Mouse (Mus musculus): Measurements from ENCODE around the gene Prr9. TPM values are rescaled to one million over a fixed set of nuclear protein-coding genes. Genes with fewer than 3 reads are reported as not detected.

Gene Prr9
- polyA plus RNA-seq (2015; fragmentation: Nextera tagmentation; extraction: Ambion mirVana), result not detected in 2 replicates

- H3K4me2 ChIP-seq, result no peak within 1 kb of the TSS
- H3K27me3 ChIP-seq, result no peaks in the 10 kb centered on the region
- H3K9ac ChIP-seq, result no peak within 1 kb of the TSS
- H3K36me3 ChIP-seq, result no peaks in the 10 kb centered on the region
- WGBS, result 72% methylated on average over 5 of the region's 5 CpGs
- no peak for ATAC-seq (replicated peaks; ENCODE audit: low FRiP score)
- no peaks in the 10 kb centered on the region for H3K9me3 ChIP-seq (replicated peaks)
- no peaks in the 10 kb centered on the region for H3K4me1 ChIP-seq
- H3K4me3 ChIP-seq (replicated peaks), result no peak within 1 kb of the TSS
- no peak within 1 kb of the TSS for H3K27ac ChIP-seq
These were observed at the start of gene Prr9 for GRCm38 (mm10) chr3:92123847-92124246. Gene Prr9, minus strand, starts transcription at chr3:92123947.

- Histone ChIP-seq H3K4me2 (no peak overlapping the region), H3K9me3 (replicated peaks) (no peaks in the 10 kb centered on the region), H3K27me3 (no peaks in the 10 kb centered on the region), H3K27ac (no peak overlapping the region; the same call in 1 of the 2 replicates), H3K4me3 (replicated peaks) (no peak overlapping the region), H3K36me3 (no peaks in the 10 kb centered on the region), H3K4me1 (no peaks in the 10 kb centered on the region), H3K9ac (no peak overlapping the region)
- 55% methylated on average over 3 of the region's 3 CpGs for WGBS
- no peak for ATAC-seq (replicated peaks; ENCODE audit: low FRiP score)
These were observed 46.1 kb upstream of the Prr9 start for GRCm38 (mm10) chr3:92169847-92170246.

- Histone ChIP-seq H3K27ac (no peak overlapping the region), H3K4me3 (replicated peaks) (no peak overlapping the region), H3K9me3 (replicated peaks) (no peaks in the 10 kb centered on the region), H3K27me3 (no peaks in the 10 kb centered on the region), H3K4me1 (0 out of 2 replicates have a peak, but pooled peaks cover 3% of the 10 kb centered on the region), H3K9ac (no peak overlapping the region), H3K36me3 (no peaks in the 10 kb centered on the region), H3K4me2 (no peak overlapping the region)
- no peak for ATAC-seq (replicated peaks; ENCODE audit: low FRiP score)
These were observed 29.6 kb upstream of the Prr9 start for GRCm38 (mm10) chr3:92153322-92153721.

- no peak overlapping the region for H3K4me2 ChIP-seq
- 0 out of 2 replicates have a peak, but pooled peaks cover 3% of the 10 kb centered on the region for H3K4me1 ChIP-seq
- 22% methylated on average over 8 of the region's 8 CpGs for WGBS
- ATAC-seq (replicated peaks; ENCODE audit: low FRiP score), result peak; percentile 87
- no peaks in the 10 kb centered on the region for H3K27me3 ChIP-seq
- no peaks in the 10 kb centered on the region for H3K36me3 ChIP-seq
- H3K9ac ChIP-seq, result no peak overlapping the region
- H3K9me3 ChIP-seq (replicated peaks), result no peaks in the 10 kb centered on the region
- H3K4me3 ChIP-seq (replicated peaks), result no peak overlapping the region
- no peak overlapping the region for H3K27ac ChIP-seq
These were observed 27.0 kb upstream of the Prr9 start for GRCm38 (mm10) chr3:92150631-92151277.

- H3K9me3 ChIP-seq (replicated peaks), result no peaks in the 10 kb centered on the region
- no peak overlapping the region for H3K9ac ChIP-seq
- H3K4me2 ChIP-seq, result no peak overlapping the region
- H3K27me3 ChIP-seq, result no peaks in the 10 kb centered on the region
- H3K4me3 ChIP-seq (replicated peaks), result no peak overlapping the region
- H3K4me1 ChIP-seq, result 0 out of 2 replicates have a peak, but pooled peaks cover 3% of the 10 kb centered on the region
- WGBS, result 74% methylated on average over 5 of the region's 5 CpGs
- ATAC-seq (replicated peaks; ENCODE audit: low FRiP score), result no peak
- no peak overlapping the region for H3K27ac ChIP-seq
- H3K36me3 ChIP-seq, result no peaks in the 10 kb centered on the region
These were observed 24.2 kb upstream of the Prr9 start for GRCm38 (mm10) chr3:92147913-92148312.

GRCm38 (mm10) chr3:92147420-92147819, 23.7 kb upstream of the Prr9 start:
- H3K9me3 ChIP-seq (replicated peaks), result no peaks in the 10 kb centered on the region
- no peak for ATAC-seq (replicated peaks; ENCODE audit: low FRiP score)
- WGBS, result 18% methylated on average over 2 of the region's 2 CpGs

DNA sequence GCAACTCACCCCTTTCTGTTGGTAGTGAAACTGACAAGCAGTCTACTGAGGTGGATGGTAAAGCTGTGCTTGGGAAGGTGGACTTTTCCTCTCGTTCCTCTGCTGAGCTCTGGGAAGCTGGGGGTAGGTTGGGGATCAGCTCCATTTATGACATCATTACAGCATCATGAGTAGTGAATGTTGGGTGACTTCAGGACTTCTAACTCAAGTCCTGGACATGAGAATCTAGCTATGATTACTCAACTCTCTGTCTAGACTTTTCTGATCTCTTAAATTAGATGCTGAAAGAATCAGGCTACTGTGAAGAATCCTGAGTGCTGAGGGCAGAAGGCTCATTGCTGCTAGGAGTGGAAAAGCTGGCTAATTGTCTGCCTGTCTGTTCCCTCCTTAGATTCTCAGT, 18.9 kb upstream of the Prr9 start, which contains the start of gene Lelp1:
Gene Lelp1 (minus strand): TSS at position 101 of the 400 bp plus-strand sequence.
- no peak within 1 kb of the TSS for H3K4me2 ChIP-seq
- H3K4me1 ChIP-seq, result no peaks in the 10 kb centered on the region
- no peaks in the 10 kb centered on the region for H3K9me3 ChIP-seq (replicated peaks)
- no peak within 1 kb of the TSS for H3K9ac ChIP-seq
- H3K4me3 ChIP-seq (replicated peaks), result no peak within 1 kb of the TSS
- 64% methylated on average over 1 of the region's 1 CpGs for WGBS
- H3K27me3 ChIP-seq, result no peaks in the 10 kb centered on the region
- no peaks in the 10 kb centered on the region for H3K36me3 ChIP-seq
- H3K27ac ChIP-seq, result no peak within 1 kb of the TSS
- no peak for ATAC-seq (replicated peaks; ENCODE audit: low FRiP score)

More at GRCm38 (mm10) chr3:92147420-92147819, 23.7 kb upstream of the Prr9 start:
- Histone ChIP-seq H3K4me1 (0 out of 2 replicates have a peak, but pooled peaks cover 3% of the 10 kb centered on the region), H3K27me3 (no peaks in the 10 kb centered on the region), H3K36me3 (no peaks in the 10 kb centered on the region), H3K4me2 (no peak overlapping the region), H3K4me3 (replicated peaks) (no peak overlapping the region), H3K9ac (no peak overlapping the region), H3K27ac (no peak overlapping the region)

DNA sequence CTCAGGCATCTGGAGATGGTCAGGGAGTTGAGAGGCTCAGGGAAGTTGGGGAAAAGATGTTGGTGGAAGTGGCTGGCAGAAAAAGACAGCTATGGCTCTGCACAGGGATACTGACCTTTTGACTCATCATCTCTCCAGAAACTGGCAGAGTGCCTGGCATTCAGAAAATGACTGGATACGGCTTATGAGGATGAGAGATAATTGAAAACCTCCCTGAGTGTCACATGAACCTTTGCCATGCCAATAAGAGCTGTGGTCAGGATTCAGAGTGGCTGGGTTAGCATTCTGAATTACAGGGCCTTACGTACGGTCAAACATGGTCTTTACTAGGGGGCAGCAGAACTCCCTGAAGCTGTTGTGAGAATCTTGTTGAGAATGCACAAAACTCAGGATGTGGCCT, 2.8 kb downstream of the Prr9 start:
- H3K36me3 ChIP-seq, result no peaks in the 10 kb centered on the region
- no peak overlapping the region for H3K4me2 ChIP-seq
- no peak overlapping the region for H3K27ac ChIP-seq
- H3K27me3 ChIP-seq, result no peaks in the 10 kb centered on the region
- 69% methylated on average over 3 of the region's 3 CpGs for WGBS
- H3K9ac ChIP-seq, result no peak overlapping the region
- H3K9me3 ChIP-seq (replicated peaks), result no peaks in the 10 kb centered on the region
- ATAC-seq (replicated peaks; ENCODE audit: low FRiP score), result no peak
- H3K4me1 ChIP-seq, result no peaks in the 10 kb centered on the region
- no peak overlapping the region for H3K4me3 ChIP-seq (replicated peaks)

DNA sequence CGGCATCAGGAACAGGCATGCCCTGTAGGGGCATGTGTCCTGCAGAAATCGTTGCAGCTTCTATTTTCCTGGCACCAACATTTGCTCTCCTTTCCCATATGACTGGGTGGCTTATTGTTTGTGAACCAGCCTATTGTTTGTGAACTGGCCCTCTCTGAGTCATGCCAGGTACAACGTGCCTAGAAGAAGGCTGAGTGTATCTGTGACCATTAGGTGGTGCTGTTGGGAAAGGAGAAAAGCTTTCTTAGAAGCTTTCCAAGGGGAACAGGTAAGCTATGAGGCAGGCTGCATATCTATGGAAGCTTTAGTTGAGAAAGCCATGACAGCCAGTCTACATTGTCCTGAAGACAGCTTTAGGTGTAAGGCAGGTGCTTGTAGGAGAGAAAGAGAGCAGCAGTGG, 5.8 kb downstream of the Prr9 start:
- Histone ChIP-seq H3K36me3 (no peaks in the 10 kb centered on the region), H3K4me1 (no peaks in the 10 kb centered on the region), H3K4me3 (replicated peaks) (no peak overlapping the region), H3K27ac (no peak overlapping the region), H3K9ac (no peak overlapping the region), H3K9me3 (replicated peaks) (no peaks in the 10 kb centered on the region), H3K4me2 (no peak overlapping the region), H3K27me3 (no peaks in the 10 kb centered on the region)
- ATAC-seq (replicated peaks; ENCODE audit: low FRiP score), result no peak
- 37% methylated on average over 3 of the region's 3 CpGs for WGBS

DNA sequence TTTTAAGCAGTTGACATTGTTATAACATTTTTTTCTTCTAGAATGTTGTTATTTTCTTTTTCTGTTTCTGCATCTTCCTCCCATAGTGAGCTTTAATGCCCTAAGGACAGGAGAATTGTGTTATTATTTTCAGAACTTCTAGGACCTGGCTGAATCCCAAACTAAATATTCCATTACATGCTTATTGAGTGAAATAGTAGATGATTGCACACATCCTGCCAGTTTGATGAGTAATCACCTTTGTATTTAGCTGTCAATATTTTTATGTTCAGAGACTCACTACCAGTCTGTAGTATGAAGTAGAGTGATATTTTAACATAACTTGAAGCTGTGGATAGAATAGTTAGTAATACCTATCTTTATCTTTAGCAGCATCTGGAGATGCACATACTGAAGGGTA, 12.2 kb downstream of the Prr9 start:
- Histone ChIP-seq H3K27me3 (no peaks in the 10 kb centered on the region), H3K36me3 (no peaks in the 10 kb centered on the region), H3K27ac (no peak overlapping the region), H3K9ac (no peak overlapping the region), H3K4me3 (replicated peaks) (no peak overlapping the region), H3K4me1 (no peaks in the 10 kb centered on the region), H3K9me3 (replicated peaks) (no peaks in the 10 kb centered on the region), H3K4me2 (no peak overlapping the region)
- ATAC-seq (replicated peaks; ENCODE audit: low FRiP score), result no peak

DNA sequence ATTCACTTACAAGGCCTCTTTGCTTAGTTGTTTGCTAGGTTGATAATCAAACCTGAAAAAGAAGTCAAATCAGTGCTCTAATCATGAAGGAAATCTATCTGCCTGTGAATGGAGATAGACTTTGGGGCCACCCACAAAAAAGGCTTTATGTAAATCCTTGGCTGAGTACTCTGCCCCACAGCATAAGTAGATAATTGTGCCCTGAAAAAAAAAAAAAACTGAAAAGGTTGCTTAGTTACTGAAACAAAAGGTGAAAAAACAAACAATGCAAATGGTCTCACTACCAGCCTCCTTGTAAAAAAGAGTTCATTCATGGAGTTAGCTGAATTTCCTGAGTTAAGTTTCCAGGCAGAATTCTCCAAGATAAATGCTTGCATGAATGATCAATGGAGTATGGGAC, 13.0 kb downstream of the Prr9 start:
- no peaks in the 10 kb centered on the region for H3K27me3 ChIP-seq
- no peak for ATAC-seq (replicated peaks; ENCODE audit: low FRiP score)
- no peaks in the 10 kb centered on the region for H3K9me3 ChIP-seq (replicated peaks)
- no peak overlapping the region for H3K9ac ChIP-seq
- no peaks in the 10 kb centered on the region for H3K4me1 ChIP-seq
- H3K4me2 ChIP-seq, result no peak overlapping the region
- no peak overlapping the region for H3K4me3 ChIP-seq (replicated peaks)
- H3K36me3 ChIP-seq, result no peaks in the 10 kb centered on the region
- H3K27ac ChIP-seq, result no peak overlapping the region

DNA sequence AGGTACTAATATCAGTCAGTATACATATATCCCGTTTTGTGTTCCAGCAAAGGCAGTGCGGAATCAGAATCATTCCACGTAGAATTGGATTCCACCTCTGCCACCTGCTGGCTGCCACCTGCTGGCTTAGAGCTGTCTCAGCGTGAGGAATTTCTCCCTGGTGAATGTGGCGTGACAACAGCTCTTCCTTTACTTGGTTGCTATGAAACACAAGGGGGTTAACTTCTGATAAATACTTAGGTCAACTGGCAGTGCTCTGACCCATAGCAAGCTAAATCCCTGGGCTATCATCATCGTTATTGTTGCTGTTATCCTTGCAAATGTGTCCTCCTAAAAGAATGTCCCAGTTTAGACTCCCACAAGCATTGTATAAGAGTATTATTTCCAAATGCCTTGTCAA, 17.2 kb downstream of the Prr9 start:
- WGBS, result 10% methylated on average over 6 of the region's 6 CpGs
- H3K4me3 ChIP-seq (replicated peaks), result no peak overlapping the region
- H3K9ac ChIP-seq, result no peak overlapping the region
- no peak overlapping the region for H3K4me2 ChIP-seq
- H3K4me1 ChIP-seq, result no peaks in the 10 kb centered on the region
- no peak overlapping the region for H3K27ac ChIP-seq
- peak; percentile 74 for ATAC-seq (replicated peaks; ENCODE audit: low FRiP score)
- no peaks in the 10 kb centered on the region for H3K36me3 ChIP-seq
- H3K9me3 ChIP-seq (replicated peaks), result no peaks in the 10 kb centered on the region
- H3K27me3 ChIP-seq, result no peaks in the 10 kb centered on the region

DNA sequence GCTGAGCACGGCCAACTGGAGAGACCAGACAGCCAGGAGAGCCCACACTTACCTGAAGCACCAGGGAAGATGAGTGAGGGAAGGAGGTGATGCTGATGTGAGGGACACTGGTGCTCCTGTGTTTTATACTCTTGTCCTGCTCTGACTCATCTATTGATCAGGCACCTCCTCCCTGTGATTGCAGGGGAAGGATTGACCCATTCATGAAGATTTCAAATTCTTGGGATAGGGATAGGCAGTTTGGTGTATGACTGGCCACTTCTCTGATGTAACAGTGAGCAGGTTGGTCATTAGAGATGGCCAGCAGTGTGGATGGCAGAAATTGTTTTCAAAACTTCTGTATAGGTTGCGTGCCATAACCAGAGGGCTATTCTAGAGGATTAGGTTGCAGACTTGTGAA, 40.7 kb downstream of the Prr9 start, which contains the start of gene Lor:
Gene Lor (minus strand): TSS at position 101 of the 400 bp plus-strand sequence.
- Histone ChIP-seq H3K4me1 (peaks cover 7% of the 10 kb centered on the region; the same call in 1 of the 2 replicates), H3K4me2 (peak within 1 kb of the TSS; percentile 98), H3K9ac (no peak within 1 kb of the TSS), H3K27ac (no peak within 1 kb of the TSS), H3K36me3 (no peaks in the 10 kb centered on the region), H3K9me3 (replicated peaks) (no peaks in the 10 kb centered on the region), H3K27me3 (peaks cover 25% of the 10 kb centered on the region), H3K4me3 (replicated peaks) (peak within 1 kb of the TSS; percentile 61)
- ATAC-seq (replicated peaks; ENCODE audit: low FRiP score), result no peak
- WGBS, result 81% methylated on average over 2 of the region's 2 CpGs

Data from kidney, embryonic 15.5 days (tissue).